Mouse (Mus musculus): ENCODE results near the gene Bcdin3d.

Gene Bcdin3d

DNA sequence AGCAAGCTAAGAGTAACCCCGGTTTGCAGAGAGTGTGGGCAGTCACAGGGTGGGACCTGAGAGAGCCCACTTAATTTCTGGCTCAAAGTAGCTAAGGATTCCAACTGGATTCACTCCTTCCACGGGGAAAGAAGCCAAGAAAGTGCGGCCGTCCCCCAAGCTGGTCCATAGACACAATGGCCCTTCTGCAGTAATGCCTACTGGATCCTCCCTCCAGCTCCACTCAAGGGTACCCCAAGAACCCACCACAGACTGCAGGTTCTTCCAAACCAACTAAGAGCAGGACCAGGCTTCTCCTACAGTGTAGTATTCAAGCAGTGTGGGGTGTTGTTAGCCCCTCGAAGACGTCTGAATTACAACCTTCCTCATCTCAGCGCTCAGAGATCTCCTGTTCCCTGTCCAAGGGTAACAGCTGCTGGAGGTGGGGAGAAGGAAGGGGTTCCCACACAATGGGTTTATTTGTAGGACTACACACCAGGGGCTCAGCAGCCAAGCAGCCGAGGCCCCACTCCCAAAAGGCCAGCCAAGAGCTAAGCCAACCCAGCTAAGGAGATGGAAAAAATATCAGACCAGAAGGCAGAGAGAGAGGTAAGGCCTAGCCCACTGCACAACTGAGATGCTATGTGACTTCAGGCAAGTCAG is 33.6 kb downstream of the Bcdin3d start:
- peak in 1 of 2 experiments; percentile 40 for DNase-seq (ENCODE audit: low spot score in 2 of 2)

DNA sequence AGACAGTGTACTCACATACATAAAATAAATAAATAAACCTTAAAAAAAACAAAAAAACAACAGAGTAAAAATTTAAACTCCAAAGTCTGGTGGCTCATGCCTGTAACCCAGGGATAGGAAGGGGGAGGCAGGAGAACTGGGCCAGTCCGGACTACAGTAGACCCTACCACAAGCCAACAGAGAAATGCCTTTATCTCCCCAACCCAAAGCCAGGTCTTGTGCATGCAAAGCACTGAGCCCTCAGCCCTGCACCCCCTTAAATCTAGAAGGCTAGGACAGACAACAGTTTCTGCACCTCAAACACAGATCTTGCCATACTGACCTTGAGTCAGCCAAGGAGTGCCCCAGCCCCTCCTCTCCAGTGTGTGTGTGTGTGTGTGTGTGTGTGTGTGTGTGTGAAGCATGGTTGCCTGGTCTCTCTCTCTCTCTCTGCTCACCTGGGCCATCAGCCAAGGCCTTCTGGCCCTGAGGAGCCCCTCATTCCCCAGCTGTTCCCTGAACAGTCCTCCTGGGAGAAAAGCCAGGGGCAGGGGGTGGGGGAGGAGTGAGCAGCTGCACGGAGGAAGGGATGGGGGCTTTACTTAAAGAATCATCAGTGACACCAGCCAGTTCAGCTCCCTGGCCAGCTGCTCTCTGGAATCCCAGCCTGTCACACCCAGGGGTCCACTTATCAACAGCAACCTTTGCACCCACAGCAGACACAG is 34.3 kb downstream of the Bcdin3d start:
- peak in 1 of 2 experiments; percentile 36 for DNase-seq (ENCODE audit: low spot score in 2 of 2)

DNA sequence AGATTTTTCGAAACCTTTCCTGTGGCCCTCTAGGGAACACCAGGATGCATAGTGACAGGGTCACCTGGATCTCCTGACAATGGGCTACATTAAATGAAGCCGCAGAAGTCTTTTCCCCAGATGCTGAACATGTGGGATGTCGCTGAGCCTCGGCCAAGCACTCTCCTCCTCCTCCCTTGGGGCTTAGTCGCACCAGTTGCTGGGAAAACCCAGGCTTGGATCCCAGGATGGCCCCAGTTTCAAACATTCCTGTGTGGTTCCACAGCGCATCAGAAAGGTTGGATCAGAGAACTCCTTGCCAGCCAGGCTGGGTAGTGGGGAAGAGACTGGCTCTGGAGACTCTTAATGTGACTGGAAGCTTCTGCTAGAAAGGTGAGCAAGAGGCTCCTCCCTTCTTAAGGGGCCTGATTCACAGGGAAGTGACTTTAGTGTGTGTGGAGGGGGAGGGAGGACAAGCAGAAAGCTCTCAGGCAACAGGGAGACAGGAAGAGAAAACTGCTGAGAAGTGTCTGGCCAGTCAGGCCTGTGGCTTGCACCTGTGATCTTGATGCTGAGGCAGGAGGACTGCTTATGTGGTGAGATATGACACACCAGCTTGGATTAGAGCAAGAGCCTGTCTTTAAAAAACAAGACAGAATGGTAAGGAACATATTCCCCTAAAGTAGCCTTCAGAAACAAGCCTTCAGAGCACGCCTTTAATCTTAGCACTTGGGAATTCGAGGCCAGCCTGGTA is 35.4 kb downstream of the Bcdin3d start:
- DNase-seq (ENCODE audit: low spot score in 2 of 2), result peak in 1 of 2 experiments; percentile 38

GRCm38 (mm10) chr15:99433913-99434312 is 40.6 kb downstream of the Bcdin3d start:
- DNase-seq (ENCODE audit: low spot score in 2 of 2), result no peak

DNA sequence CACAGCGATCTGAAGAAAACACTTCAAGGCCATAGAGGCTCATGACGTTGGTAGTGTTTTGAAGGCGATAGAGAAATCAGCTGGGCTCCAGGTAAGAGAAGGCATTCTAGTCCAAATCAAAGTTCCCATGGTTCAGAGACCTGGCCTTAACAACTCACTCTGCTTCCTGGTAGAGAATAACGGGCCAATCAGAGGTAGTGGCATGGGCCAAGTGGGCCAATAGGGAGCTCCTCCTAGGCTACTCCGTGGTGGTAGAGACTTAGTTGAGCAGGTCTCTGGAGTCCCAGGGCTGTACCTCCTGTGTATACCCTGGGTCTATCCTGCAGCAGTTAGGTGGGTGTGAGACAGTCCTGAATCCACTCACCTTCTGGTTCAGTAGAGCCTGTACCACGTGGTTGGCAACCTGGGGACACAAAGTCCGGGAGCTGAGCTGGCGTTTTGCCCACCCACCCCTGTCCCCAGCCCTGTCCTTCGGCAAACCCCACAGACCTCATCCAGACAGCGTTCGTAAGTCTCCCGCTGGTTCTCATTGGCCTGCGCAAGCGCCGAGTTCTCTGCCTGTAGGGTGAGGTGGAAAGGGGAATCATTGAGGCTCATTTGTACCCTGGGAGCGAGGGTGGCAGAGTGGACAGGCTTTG is 41.3 kb downstream of the Bcdin3d start:
- DNase-seq (ENCODE audit: low spot score in 2 of 2), result no peak

DNA sequence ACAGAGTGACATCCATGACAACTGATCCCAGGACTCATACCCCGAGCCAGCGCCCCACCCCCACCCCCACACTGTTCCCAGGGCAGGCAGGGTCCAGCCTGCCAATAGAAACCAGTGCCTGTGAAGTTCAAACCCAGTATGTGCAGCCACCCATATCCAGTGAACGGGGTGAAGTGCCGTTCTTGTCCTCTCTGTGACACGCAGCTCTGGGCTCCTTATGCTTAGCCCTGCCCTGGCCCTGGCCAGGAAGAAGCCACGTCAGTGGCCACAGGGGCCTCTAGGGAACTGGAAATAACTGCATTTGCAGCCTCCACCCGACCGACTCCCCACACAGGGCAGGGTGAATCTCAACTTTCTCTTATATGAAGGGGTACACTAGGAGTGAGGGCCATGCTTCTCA is 42.6 kb downstream of the Bcdin3d start:
- DNase-seq (ENCODE audit: low spot score in 2 of 2), result peak; percentile 44 to 57

- DNase-seq (ENCODE audit: low spot score in 2 of 2), result no peak
Observed at GRCm38 (mm10) chr15:99431504-99431903, 43.0 kb downstream of the Bcdin3d start.

- no peak for DNase-seq (ENCODE audit: low spot score in 2 of 2)
Observed at GRCm38 (mm10) chr15:99431063-99431462, 43.5 kb downstream of the Bcdin3d start.

GRCm38 (mm10) chr15:99430394-99430793 is 44.1 kb downstream of the Bcdin3d start:
- DNase-seq (ENCODE audit: low spot score in 2 of 2), result no peak

- DNase-seq (ENCODE audit: low spot score in 2 of 2), result no peak
Observed at GRCm38 (mm10) chr15:99423884-99424283, 50.6 kb downstream of the Bcdin3d start.

DNA sequence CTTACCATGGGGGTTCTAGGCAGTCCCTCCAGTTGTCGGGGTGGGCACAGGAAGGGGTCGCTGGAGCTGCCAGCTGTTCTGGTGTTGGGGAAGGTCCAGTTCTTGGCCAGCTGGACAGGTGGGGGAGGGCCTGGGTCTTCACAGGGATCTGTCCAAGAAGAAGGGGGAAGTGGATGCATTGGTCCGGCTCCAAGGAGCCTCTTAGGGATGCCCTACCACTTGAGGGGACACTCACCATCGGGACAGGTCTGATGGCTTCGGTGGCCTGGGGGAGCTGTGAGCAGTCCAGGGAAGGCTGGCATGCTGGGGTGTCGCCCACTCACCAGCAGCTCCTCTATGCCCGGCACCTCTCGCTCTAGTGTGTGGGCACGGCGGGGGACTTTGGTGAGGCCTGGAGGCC is 51.4 kb downstream of the Bcdin3d start:
- no peak for DNase-seq (ENCODE audit: low spot score in 2 of 2)

DNA sequence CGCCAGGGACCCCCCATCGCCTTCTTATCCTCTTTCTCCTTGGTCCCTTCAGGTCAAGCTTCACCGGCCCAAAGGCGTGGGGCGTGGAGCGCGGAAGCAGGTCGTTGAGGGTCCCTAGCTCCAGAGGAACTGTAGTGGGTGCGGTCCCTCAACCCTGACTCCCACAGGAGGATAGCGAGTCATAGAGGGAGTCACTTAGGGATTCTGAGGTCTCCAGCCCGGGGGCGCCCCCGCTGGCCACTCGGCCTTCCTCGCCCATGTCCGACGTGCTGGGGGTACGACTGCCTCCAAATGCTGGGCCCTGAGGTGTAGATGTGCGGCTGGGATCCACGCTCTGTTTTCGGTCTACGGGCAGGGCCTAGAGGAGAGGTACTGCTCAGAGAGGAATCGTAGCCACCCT is 52.0 kb downstream of the Bcdin3d start:
- DNase-seq (ENCODE audit: low spot score in 2 of 2), result no peak

DNA sequence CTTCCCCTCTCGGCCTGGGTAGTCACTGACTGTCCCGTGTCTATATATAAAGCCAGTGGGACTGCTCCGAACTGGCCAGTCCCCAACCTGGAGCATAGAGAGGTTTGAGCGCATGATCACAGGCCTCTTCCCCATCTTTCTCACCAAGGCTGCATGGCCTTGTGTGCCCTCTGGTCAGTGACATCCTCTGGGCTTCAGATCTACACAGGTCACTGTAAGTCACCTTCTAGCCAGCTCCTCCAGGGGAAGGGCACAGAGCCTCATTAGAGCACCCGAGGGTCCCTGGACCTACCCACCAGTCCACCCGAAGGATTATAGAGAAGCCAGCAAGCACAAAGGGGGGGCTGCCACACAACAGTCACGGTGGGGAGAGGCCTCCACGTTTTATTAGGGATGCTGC is 52.9 kb downstream of the Bcdin3d start:
- DNase-seq (ENCODE audit: low spot score in 2 of 2), result no peak

DNA sequence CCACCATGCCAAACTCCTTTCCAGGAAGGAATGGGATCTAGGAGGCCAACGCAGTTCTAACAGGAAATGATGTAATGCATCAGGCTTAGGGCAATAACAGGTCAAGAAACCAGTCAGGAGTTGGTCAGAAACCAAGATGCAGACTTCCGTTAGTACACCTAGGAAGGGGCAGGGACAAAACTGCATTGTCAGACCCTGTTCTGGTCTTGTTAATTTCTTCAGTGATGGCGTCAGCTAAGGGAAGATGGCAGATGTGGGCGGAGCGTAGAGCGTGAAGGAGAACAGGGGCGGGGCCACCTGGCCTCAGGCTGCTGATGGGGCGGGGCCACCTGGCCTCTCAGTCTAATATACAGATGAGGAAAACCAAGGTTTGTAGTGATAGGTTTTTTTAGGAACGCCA is 53.4 kb downstream of the Bcdin3d start:
- peak in 1 of 2 experiments; percentile 47 for DNase-seq (ENCODE audit: low spot score in 2 of 2)

DNA sequence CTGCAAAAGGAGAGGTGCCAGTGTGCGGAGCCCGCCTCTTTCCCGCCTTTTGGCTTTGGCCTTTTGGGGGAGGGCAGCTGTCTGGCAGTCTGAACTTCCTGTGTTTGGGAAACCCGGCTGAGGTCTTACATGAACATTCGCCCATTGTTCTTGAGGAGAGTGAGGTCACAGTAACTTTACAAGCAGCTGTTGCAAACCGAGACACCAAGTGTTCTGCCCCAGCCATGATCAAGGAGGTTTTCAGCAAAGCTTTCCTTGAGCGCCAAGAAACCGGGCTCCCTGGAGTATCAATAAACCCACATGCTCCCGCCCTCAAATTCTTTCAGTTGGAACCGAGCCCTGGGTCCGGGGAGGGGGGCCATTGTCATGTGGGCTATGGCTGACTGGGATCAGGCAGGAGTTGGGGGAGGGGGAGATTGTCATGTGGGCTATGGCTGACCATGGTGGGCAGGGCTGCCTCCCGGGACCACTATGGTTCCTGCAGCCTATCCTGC is 54.0 kb downstream of the Bcdin3d start:
- peak; percentile 89 to 92 for DNase-seq (ENCODE audit: low spot score in 2 of 2)

GRCm38 (mm10) chr15:99420101-99420500 is 54.4 kb downstream of the Bcdin3d start:
- DNase-seq (ENCODE audit: low spot score in 2 of 2), result no peak

All from heart, adult 9 months (tissue).